Mouse (Mus musculus) erythroblast, embryonic 14.5 days (primary cell): ENCODE measurements around the gene Snapc5.

Source experiments
- GATA1 ChIP-seq: IDR thresholded peaks from 2 replicates; pipeline ENCODE4 v1.6.1; 2012; ENCODE audit warnings: low read length, inconsistent platforms, mixed read lengths
- TAL1 ChIP-seq: IDR thresholded peaks from 3 replicates; pipeline ENCODE4 v1.6.1; 2012; ENCODE audit warnings: low read length, inconsistent platforms, mixed read lengths

DNA sequence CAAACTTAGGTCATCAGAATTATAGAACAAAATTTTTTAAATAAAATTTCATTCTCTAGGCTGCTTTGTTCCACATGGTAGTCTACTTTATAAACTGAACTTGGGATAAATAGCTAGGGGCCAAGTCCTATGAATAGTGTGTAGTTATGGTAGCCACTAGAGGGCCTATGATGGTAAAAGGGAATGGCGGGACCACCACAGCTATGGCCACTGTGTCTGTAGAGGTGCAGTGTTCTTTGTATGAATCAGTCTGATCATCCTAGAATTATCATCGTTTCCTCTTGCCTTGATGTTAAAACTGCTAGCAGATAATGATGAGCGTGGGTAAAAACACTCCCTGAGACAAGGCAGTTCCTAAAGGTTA is 482 bp upstream of the Snapc5 start:
- TF ChIP-seq GATA1 (no peak), TAL1 (no peak)
